16 mouse cellular contexts compared by ENCODE assay signal in the genomic region with DNA sequence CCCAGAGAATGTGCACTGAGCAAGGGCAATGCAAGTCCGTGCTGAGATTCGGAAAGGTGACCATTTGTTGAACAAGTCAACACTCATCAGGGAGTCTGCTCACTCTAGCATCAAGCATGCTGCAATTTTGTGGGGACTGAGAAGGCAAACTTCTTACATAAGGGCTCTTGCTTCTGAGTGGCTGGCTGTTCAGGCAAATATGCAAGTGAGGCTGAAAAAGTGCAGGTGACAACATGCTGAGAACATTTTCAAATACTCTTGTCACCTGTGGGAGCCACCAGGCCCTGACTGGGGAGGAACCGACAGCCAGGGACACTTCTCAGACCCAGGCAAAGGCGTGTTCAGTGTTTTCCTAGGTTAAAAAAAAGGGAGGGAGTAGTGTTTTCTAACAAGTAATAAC.
"Had no signal": no experiment of that assay in that cellular context is flagged by ENCODE, and none has a peak within 500 bp of the region (broad histone marks: within the 10 kb centered on the region; RNA-seq: fewer than 3 reads in every experiment).

No protein-coding gene starts in this region.

- H3K9me3 ChIP-seq: kidney, embryonic 15.5 days; limb, embryonic 12.5 days; liver, embryonic 13.5 days; midbrain, embryonic 10.5 days; neural tube, embryonic 15.5 days had no signal

- H3K9ac ChIP-seq: kidney, embryonic 15.5 days; limb, embryonic 12.5 days; liver, embryonic 13.5 days; liver, postnatal 0 days; neural tube, embryonic 15.5 days had no signal

- H3K36me3 ChIP-seq: kidney, embryonic 15.5 days; limb, embryonic 12.5 days; liver, embryonic 13.5 days; midbrain, embryonic 10.5 days; neural tube, embryonic 15.5 days had no signal

- H3K4me1 ChIP-seq: limb, embryonic 12.5 days; liver, embryonic 13.5 days; midbrain, embryonic 10.5 days; neural tube, embryonic 15.5 days had no signal

- H3K4me3 ChIP-seq: kidney, embryonic 15.5 days; limb, embryonic 12.5 days; liver, embryonic 13.5 days; midbrain, embryonic 10.5 days; myocyte; neural tube, embryonic 15.5 days had no signal

- H3K27ac ChIP-seq: kidney, embryonic 15.5 days; limb, embryonic 12.5 days; liver, embryonic 13.5 days; midbrain, embryonic 10.5 days; neural tube, embryonic 15.5 days had no signal

- ATAC-seq: liver, postnatal 0 days had no signal

- H3K27me3 ChIP-seq: kidney, embryonic 15.5 days; limb, embryonic 12.5 days; liver, embryonic 13.5 days; neural tube, embryonic 15.5 days had no signal

- H3K4me2 ChIP-seq: kidney, embryonic 15.5 days; limb, embryonic 12.5 days; liver, embryonic 13.5 days; neural tube, embryonic 15.5 days had no signal

- DNase-seq: kidney, adult 11 months; kidney, postnatal 14 days; layer of hippocampus, adult 9-11 months; layer of hippocampus, postnatal 36 days; liver; liver, embryonic 13.5 days; liver, postnatal 0 days; midbrain, embryonic 14.5 days; right cerebral cortex, adult 18-20 months; right cerebral cortex, postnatal 25 days; thymus, postnatal 4 days had no signal
